Mouse (Mus musculus) skeletal muscle tissue, adult 2 months (tissue): ENCODE measurements around the gene Skap1.

ENCODE experiments used
- DNase-seq: peaks from one replicate; pipeline ENCODE4 v3.0.0-alpha.2; 2012; ENCODE audit warnings: low read depth, low spot score

Skap1 gene

GRCm38 (mm10) chr11:96465426-96466056 lies 1.1 kb downstream of the Skap1 start:
- DNase-seq, result no peak

DNA sequence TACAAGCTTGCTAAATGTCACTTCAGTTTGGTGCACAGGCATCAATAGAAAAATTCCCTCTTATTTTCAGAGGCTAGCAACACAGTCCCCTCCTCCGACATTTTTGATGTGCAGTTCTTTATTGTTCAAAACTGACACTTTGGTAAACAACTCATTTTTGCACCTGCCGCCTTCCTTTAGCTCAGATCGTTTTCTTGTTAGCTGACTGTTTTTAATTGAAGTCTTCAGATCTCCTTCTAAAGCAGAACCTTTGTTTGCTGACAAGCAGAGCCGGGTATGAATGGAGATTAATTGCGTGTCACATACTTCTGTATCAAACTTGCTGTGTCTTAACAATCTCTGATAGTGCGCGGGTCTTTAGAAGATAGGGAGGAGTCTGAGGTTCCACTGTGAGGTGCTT lies 2.0 kb downstream of the Skap1 start:
- no peak for DNase-seq

DNA sequence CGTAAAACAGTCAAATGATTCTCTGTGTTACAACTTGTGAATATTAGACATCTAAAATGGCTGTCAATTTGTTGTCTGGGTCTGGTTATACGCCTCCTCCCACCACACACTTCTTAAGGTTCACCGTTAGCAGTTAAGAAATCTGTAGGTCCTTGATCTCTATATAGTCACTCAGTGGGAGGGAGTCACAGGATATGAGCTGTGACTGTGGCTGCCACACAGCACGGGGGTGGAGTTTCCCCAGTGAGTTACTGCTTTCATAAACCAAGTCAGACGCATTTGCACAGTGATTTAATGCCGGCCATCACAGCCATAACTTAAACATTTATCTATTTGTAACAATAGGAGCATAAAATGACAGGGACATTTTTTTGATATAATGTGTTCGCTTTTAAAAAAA lies 2.6 kb downstream of the Skap1 start:
- DNase-seq, result no peak

DNA sequence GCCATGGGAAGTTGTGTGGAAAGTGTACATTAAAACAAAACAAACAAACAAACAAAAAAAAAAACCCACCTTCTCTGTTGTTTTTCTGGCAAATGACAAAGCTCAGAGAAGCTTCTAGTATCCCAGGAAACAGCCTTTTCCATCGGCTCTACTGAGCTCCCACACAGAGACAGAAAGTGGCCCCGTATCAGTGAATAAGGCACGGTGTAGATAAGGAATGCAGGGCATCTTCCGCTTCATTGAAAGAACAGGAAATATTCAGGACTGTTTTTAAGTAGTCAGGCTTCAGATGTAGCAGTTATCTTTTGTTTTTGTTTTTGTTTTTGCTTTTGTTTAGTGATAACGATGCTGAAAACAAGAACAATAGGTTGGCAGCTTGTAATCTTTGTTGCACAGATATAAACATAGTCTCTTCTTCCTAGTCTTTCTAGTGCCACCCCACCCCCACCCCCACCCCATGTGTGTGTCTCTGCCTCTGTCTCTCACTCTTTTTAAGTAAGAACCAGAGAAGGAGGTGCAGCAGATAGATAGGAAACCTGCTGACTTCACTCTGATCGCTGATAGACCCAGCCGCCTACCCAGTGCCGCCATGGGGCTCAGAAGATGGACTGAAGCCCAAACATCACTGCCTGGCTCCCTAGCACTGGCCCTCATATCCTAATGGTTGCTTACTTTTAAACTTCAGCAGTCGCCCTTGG lies 3.8 kb downstream of the Skap1 start:
- no peak for DNase-seq

- DNase-seq, result no peak
Observed at GRCm38 (mm10) chr11:96482711-96483110, 18.3 kb downstream of the Skap1 start.

DNA sequence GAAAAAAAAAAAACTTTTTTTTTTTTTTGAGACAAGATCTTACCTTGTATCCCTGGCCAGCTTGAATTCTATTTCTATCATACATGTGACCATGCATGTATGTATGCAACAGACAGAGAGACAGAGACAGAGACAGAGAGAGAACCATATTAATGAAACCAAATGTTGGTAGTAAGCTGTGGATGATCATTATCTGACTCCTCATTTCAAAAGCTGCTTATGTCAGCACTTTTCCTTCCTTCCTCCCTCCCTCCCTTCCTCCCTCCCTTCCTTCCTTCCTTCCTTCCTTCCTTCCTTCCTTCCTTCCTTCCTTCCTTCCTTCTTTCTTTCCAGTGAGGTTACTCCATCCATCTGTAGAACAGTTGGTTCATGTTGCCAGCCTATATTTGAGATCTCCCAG lies 18.8 kb downstream of the Skap1 start:
- no peak for DNase-seq

DNA sequence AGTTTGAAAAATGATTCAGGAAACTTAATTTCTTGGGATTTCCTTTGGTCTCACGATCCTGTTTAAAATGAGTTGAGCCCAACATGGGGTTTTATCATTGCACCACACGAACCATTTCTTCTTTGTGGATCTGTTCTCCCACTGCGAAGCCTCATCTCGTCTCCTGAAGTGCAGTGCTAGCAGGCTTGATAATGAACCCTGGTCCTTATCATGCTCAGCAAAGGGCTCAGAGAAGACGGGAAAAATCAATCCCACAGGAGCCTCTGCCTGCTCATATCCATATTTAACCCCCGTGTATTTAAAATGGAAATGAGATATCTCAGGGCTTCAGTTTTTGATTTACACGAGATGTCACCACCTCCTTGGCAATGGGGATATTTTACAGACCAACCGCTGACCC lies 34.1 kb downstream of the Skap1 start:
- no peak for DNase-seq

DNA sequence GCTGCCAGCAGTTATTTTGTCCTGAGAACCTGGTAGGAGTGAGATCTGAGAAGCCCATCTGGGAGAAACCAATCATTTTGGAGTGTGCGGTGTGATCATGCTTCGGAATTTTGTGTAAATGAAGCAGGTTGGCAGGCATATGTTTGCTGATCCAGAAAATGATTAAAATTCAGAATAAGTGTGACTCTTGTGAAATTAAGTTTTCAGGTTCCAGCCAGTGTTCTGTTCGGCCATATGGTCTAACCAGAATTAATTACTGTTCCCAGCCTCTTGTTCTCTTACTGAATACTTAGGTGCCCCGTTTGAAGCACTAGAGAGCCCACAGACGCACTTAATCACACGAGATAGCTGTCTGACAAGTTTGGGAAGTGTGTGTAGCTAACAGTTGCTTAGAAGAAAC lies 36.6 kb downstream of the Skap1 start:
- no peak for DNase-seq

DNA sequence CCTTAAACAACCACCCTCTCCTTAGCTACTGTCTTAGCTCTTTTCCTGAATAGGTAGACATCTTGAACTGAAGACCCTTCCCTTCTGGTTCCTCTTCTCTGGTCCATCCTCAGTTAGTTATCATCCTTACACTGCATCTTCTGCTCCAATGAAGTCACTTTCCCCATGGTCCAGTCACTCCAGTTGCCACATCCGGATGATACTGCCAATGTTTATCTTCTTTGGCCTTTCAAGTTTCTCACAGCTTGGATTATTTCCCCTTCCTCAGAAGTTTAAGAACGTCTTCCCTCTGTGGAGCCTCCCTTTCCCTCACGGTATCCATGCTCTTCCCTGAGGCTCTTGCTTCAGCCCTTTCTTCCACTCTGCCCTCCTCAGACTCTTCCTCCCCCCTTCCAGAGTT lies 38.6 kb downstream of the Skap1 start:
- no peak for DNase-seq

GRCm38 (mm10) chr11:96504509-96505119 lies 40.2 kb downstream of the Skap1 start:
- no peak for DNase-seq

DNA sequence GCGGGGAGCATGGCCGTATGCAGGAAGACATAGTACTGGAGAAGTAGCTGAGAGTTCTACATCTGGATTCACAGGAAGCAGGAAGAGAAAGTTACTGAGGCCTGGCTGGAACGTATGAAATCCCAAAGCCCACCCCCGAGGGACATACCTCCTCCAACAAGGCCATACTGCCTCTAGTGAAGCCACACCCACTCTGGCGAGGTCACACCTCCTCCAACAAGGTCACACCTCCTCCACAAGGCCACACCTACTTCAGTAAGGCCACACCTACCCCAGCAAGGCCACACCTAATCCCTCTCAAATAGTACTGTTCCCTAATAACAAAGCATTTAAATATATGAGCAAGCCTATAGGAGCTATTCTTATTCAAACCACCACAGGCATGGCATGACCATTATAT lies 41.4 kb downstream of the Skap1 start:
- DNase-seq, result no peak

DNA sequence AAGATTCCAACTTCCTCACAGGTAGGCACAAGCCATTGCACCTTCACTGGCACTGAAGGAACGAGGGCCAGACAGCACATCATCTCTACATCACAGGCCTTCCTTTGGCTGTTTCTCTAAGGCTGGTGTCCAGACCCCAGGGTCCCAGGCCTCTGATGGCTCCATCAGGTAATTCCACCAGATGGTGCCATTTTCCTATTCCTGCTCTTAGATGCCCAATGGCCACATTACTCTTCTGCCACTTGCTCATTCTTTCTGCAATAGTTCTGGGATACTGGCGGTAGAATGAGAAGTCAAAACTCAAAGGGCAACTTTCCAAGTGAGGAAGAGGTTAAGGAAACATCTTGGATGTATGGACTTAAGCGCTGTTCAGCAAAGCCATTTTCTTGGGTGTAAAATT lies 50.8 kb downstream of the Skap1 start:
- no peak for DNase-seq

DNA sequence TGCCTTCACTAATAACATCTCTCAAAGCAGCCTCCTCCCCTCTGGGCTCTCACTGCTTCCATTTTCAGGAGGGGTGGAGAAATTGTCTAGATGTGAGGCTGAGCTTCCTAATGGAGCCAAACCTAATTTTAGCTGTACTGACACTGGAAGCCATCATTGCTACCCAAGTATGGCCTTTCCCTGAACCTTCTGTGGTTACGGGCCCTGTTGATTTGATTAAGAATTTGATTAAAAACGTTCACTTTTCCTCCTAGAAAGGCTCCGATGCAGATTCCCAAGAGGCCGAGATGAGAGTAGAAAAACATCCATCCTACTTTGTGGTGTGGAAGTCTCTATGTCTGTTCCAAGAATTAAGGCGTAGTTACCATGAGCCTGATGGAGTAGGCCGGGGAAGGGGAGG lies 60.1 kb downstream of the Skap1 start:
- no peak for DNase-seq

DNA sequence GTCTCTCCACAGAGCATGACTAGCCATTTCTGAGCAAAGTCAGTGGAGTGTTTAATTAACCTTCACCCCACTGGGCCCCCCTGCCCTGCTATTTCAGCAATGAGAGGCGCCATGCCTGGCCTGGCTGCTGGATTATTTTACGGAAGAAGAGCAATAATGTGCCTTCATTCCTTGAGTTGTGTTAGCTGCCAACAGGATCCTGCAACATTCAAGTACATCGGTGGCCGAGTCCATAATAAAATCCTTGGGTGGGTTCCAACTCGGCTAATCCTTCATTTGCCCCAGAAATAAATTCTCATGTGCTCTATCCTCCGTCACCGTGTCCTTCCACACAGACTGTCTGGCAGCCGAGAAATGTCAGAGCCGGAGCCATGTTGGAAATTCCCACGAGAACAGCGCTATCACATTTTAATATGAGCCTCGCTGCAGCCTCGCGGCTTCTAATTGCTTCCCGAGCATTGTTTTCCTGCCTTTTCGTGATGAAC lies 61.8 kb downstream of the Skap1 start:
- peak; percentile 0 for DNase-seq

DNA sequence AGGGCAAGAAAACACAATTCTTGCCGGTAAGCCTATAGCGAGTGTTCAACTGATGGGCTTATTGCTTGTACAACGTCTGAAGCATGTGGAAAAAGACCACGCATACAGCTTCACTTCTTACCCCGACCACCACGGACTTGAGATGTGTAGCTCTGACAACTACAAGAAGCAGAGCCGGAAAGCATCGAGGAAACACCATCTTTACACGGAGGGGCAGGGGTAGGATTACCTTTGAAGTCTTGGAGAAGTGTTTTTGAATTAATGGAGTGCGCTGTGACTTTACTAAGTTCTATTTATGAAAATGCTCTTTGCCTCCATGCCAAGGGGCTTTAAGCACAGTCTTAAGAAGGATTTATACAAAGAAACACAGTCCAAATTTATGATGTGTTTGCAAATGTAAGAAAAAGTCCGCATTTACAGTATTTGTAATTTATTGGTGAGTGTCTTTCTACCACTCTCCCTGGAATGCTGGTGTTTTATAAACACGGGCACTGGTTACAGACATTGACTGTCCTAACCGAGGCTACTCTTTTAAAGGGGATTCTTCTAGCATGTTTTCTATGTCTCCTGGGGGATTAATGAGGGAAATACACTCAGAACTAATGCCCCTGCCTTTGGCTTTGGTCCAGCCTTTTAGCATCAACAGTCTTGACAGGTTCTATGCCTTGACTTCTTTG lies 67.5 kb downstream of the Skap1 start:
- DNase-seq, result no peak

- no peak for DNase-seq
Observed at GRCm38 (mm10) chr11:96534531-96534930, 70.1 kb downstream of the Skap1 start.

- peak; percentile 2 for DNase-seq
Observed at GRCm38 (mm10) chr11:96536146-96536545, 71.8 kb downstream of the Skap1 start.

DNA sequence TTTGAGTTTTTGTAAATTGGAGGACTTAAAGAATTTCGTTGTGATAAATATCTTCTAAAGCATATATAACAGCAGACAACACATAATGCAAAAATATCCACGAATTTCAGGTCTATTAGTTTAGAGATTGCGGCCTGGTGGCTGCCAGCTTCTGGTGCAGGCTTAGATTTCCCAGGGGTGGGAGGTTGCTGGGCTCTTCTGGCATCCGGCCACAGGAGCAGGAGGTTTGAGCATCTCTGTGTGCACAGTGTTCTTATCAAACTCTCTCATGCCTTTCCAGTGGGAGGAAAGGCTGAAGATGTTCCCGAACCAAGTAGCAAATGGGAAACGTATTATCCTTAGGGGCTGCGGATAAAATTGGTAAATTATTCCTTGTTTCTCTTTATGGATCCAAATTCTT lies 77.6 kb downstream of the Skap1 start:
- DNase-seq, result no peak

DNA sequence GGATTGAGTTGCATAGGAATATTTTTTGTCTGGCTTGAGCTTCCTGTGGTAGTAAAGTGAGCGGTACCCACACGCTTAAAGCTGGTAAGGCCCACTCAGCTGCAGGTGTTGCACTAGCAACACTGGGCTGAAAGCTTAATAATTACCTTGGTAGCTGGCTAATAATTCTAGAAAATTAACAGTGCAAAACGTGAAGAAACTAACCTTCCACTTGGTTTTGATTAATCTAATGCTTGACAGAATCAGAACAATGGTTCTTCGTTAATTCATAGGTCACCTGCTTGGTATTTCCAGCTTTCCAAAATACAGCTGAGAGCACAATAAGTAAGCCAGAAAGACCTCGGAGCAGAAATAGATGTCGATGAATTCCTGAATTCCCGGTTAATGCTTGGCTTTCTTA lies 78.2 kb downstream of the Skap1 start:
- no peak for DNase-seq

DNA sequence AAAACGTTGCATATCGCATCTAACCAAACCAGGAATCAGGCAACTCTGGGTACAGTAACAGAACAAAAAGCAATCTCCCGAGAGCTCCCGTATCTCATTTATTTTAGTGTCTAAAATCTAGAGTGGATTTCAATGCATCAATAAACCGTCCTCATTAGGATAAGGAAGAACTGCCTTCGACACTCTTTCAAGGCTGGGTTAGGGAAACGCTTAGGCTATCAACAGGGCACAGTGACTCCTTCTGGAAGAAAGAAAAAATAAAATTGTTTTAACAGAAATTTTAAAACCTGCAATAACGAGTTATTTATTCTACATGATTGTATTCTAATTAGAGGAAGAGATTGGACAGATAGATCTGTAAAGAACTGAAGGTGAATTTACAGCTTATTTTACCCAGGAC lies 82.0 kb downstream of the Skap1 start:
- no peak for DNase-seq

DNA sequence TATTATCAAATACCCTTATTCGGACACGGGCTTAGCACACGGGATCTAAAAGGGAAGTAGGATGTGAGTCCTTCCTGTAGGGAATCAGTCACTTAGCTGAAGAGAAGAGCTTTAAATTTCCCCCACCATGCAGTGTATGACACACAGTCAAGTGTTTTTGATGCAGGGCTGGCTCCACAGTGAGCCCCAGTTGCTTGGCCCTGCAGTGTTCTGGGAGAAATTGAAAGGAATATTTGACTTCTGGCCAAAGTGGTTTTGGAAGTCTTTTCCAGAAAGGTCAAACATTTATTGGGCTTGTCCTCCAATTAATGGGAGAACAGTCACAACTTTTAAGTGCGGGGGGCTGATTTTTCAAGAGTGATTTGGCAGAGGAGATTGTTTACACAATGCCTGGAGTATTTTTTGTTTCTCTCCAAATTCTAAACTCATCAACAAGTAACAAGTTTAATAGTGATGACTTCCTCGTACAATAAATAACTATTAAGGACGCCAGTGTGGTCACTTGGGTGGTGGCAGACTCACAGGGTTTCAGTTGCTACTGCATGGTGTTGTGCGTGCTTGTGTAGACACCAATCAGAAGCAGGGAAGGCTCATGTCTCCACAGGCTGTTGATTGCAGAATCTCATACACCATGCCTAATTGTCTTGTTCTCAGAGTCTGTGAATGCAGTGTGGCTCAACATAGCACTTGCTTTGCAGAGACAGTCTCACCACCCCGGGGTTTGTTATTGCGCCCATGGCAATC lies 86.7 kb downstream of the Skap1 start:
- no peak for DNase-seq

DNA sequence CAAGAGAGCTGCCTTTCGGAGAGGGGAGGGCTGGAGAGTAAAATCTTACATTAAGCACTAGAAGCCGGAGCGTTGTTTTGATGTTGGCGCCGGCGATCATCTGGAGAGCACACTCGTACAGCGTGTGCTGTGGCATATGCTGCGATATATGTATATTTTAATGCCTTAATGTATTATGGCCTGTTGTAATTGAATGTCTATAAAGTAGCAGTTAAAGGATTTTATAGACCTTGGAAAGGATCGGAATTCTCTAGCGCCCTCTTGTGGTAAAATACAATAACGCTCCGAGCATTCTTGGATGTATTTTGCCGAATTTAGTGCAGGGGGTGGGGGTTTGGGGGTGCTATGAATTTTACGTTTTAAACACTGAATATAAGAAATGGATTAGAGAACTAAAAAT lies 88.7 kb downstream of the Skap1 start:
- peak; percentile 4 for DNase-seq
